ENCODE assay signal across 22 mouse cellular contexts in the genomic region with DNA sequence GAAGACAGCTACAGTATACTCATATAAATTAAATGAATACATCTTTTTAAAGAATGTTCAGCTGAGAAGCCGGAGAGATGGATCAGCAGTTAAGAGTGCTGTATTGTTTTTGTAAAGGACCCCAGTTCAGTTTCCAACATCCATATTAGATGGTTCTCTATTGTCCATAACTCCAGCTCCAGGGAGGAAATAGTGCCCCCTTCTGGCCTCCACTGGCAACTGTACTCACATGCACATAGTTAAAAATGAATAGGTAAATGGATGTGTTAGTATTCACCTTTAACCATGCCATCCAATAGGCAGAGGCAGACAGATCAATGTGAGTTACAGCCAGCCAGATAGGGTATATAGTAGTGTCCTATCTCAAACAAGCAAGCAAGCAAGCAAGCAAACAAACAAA. TPM values are rescaled to one million over a fixed set of nuclear protein-coding genes. Genes with fewer than 3 reads are reported as not detected.
DNase-seq lines count a peak whose midpoint lies in the region; ATAC-seq and TF ChIP-seq lines count a peak whose summit lies in the region.
"Had no signal": no experiment of that assay in that cellular context is flagged by ENCODE, and none has a peak within 500 bp of the region (broad histone marks: within the 10 kb centered on the region; RNA-seq: fewer than 3 reads in every experiment).

No protein-coding gene starts in this region.

- H3K4me3 ChIP-seq in layer of hippocampus, adult 2 months: no peak overlapping the region
- no peak overlapping the region for H3K4me3 ChIP-seq in stomach, postnatal 0 days (ENCODE audit: low read depth, low read length)
- no peak overlapping the region for H3K4me3 ChIP-seq in hindbrain, embryonic 14.5 days (replicated peaks; ENCODE audit: low read length)
- H3K4me3 ChIP-seq: heart, embryonic 13.5 days; hindbrain, embryonic 12.5 days had no signal

- no peak for ATAC-seq in stomach, postnatal 0 days (ENCODE audit: low FRiP score, low TSS enrichment)
- ATAC-seq in hindbrain, embryonic 14.5 days (ENCODE audit: low FRiP score): no peak
- ATAC-seq: forebrain, embryonic 14.5 days; lung, postnatal 0 days had no signal

- DNase-seq in layer of hippocampus, adult 2 months (ENCODE audit: low spot score in 2 of 2): no peak
- no peak for DNase-seq in layer of hippocampus, postnatal 14 days (ENCODE audit: low spot score in 2 of 2)
- DNase-seq in thymus, postnatal 4 days: peak; percentile 20
- no peak for DNase-seq in thymus, adult 18-20 months
- peak; percentile 8 for DNase-seq in R1 (ENCODE audit: low read depth, low spot score)
- DNase-seq in stomach, postnatal 0 days (ENCODE audit: low spot score): no peak
- no peak for DNase-seq in frontal cortex, postnatal 10 days (ENCODE audit: low spot score in 2 of 2)
- DNase-seq in hindbrain, embryonic 14.5 days (ENCODE audit: low spot score): no peak
- DNase-seq: adrenal gland, postnatal 25 days; cerebellum, adult 9-10 months; gastrocnemius, postnatal 14 days; heart, postnatal 14 days; kidney, postnatal 36 days; left cerebral cortex, postnatal 4 days; liver; right cerebral cortex, postnatal 14 days had no signal

- TF ChIP-seq CTCF in layer of hippocampus, adult 2 months (conservative IDR thresholded peaks at IDR 0.05): peak; percentile 54
- peak; percentile 22; the same call in 1 of the 2 replicates for TF ChIP-seq CTCF in stomach, postnatal 0 days (IDR thresholded peaks at IDR 0.05; ENCODE audit: low read depth)

- H3K9me3 ChIP-seq in stomach, postnatal 0 days (ENCODE audit: control insufficient read depth, low read length): no peaks in the 10 kb centered on the region
- no peaks in the 10 kb centered on the region for H3K9me3 ChIP-seq in hindbrain, embryonic 14.5 days (ENCODE audit: control insufficient read depth, low read length)
- H3K9me3 ChIP-seq: heart, embryonic 13.5 days; hindbrain, embryonic 12.5 days had no signal

- no peaks in the 10 kb centered on the region for H3K36me3 ChIP-seq in stomach, postnatal 0 days (ENCODE audit: control insufficient read depth, insufficient read depth, low read length)
- no peaks in the 10 kb centered on the region for H3K36me3 ChIP-seq in hindbrain, embryonic 14.5 days (replicated peaks; ENCODE audit: control insufficient read depth, insufficient read depth)
- H3K36me3 ChIP-seq: G1E; heart, embryonic 13.5 days; hindbrain, embryonic 12.5 days had no signal

- no peak for TF ChIP-seq EP300 in stomach, postnatal 0 days (optimal IDR thresholded peaks at IDR 0.05)

- H3K27me3 ChIP-seq in stomach, postnatal 0 days (ENCODE audit: control insufficient read depth, insufficient read depth, low read length): no peaks in the 10 kb centered on the region
- no peaks in the 10 kb centered on the region for H3K27me3 ChIP-seq in hindbrain, embryonic 14.5 days (ENCODE audit: control insufficient read depth, insufficient read depth, low read length)
- H3K27me3 ChIP-seq: heart, embryonic 13.5 days; hindbrain, embryonic 12.5 days had no signal

- no peak overlapping the region for H3K27ac ChIP-seq in layer of hippocampus, adult 2 months
- no peak overlapping the region for H3K27ac ChIP-seq in stomach, postnatal 0 days (replicated peaks)
- H3K27ac ChIP-seq in hindbrain, embryonic 14.5 days: no peak overlapping the region
- H3K27ac ChIP-seq: heart, embryonic 13.5 days; hindbrain, embryonic 12.5 days; macrophage had no signal

- no peak overlapping the region for H3K9ac ChIP-seq in stomach, postnatal 0 days (ENCODE audit: low read length)
- no peak overlapping the region for H3K9ac ChIP-seq in hindbrain, embryonic 14.5 days
- H3K9ac ChIP-seq: heart, embryonic 13.5 days; hindbrain, embryonic 12.5 days had no signal

- H3K4me2 ChIP-seq in stomach, postnatal 0 days (replicated peaks; ENCODE audit: low read depth): no peak overlapping the region
- no peak overlapping the region for H3K4me2 ChIP-seq in hindbrain, embryonic 14.5 days (replicated peaks)
- H3K4me2 ChIP-seq: heart, embryonic 13.5 days; hindbrain, embryonic 12.5 days had no signal

- 95% methylated on average over 1 of the region's 1 CpGs for WGBS in stomach, postnatal 0 days
- 98% methylated on average over 1 of the region's 1 CpGs for WGBS in hindbrain, embryonic 14.5 days

- H3K4me1 ChIP-seq in stomach, postnatal 0 days (replicated peaks; ENCODE audit: control insufficient read depth, insufficient read depth): no peaks in the 10 kb centered on the region
- no peaks in the 10 kb centered on the region for H3K4me1 ChIP-seq in hindbrain, embryonic 14.5 days (replicated peaks; ENCODE audit: control insufficient read depth, insufficient read depth, low read length)
- H3K4me1 ChIP-seq: heart, embryonic 13.5 days; hindbrain, embryonic 12.5 days had no signal

RNA-seq across cellular contexts. Expression of a gene that starts 48.4 kb away (rescaled TPM):
- total RNA-seq in layer of hippocampus, adult 2 months (2021): 1 to 10 TPM; 3.4 to 5.7 TPM
- 1 to 10 TPM; 5.3 to 6.2 TPM for total RNA-seq in layer of hippocampus, postnatal 14 days (2021)
- polyA plus RNA-seq in stomach, postnatal 0 days (2015; fragmentation: Nextera tagmentation; extraction: Ambion mirVana): 11.2 and 13.0 TPM in 2 replicates
- polyA plus RNA-seq in hindbrain, embryonic 14.5 days (2014; fragmentation: Nextera tagmentation; extraction: Ambion mirVana): 6.9 and 7.9 TPM in 2 replicates
- polyA plus RNA-seq: G1E, macrophage had no signal

Comparison
In these comparisons a context has a peak if more than half of its experiments do, and no peak if none do; other contexts are left out.
1. DNase-seq: peak in thymus, postnatal 4 days (single experiment) and R1 (single experiment); none in layer of hippocampus, adult 2 months (0 of 2), layer of hippocampus, postnatal 14 days (0 of 2), thymus, adult 18-20 months (0 of 2), stomach, postnatal 0 days (single experiment), frontal cortex, postnatal 10 days (0 of 2) and hindbrain, embryonic 14.5 days (single experiment).